Mouse (Mus musculus) megakaryocyte, embryonic 14.5 days (primary cell): ENCODE data around the gene Ldlr. TPM values are rescaled to one million over a fixed set of nuclear protein-coding genes. Genes with fewer than 3 reads are reported as not detected.
A peak's percentile ranks its signal among the peaks of the same experiment; 100 is the strongest.

Experiments
- H3K27me3 ChIP-seq: replicated peaks from 2 replicates; pipeline ENCODE3; 2012; ENCODE audit warnings: inconsistent platforms
- H3K36me3 ChIP-seq: replicated peaks from 2 replicates; pipeline ENCODE3; 2012; ENCODE audit warnings: low read length, inconsistent platforms, mixed read lengths
- H3K4me1 ChIP-seq: 2 replicates; pipeline ENCODE4 v1.6.1; 2012; ENCODE audit warnings: inconsistent platforms
- H3K4me3 ChIP-seq: replicated peaks from 2 replicates; pipeline ENCODE3; 2012; ENCODE audit warnings: moderate library complexity, mild to moderate bottlenecking, inconsistent platforms
- H3K9me3 ChIP-seq: 2 replicates; pipeline ENCODE4 v1.6.1; 2012; ENCODE audit warnings: inconsistent platforms
- FLI1 ChIP-seq: IDR thresholded peaks from 2 replicates; pipeline ENCODE4 v1.6.1; 2012; ENCODE audit warnings: low read length, inconsistent platforms, mixed read lengths
- GATA1 ChIP-seq: IDR thresholded peaks from 3 replicates; pipeline ENCODE4 v1.6.1; 2012; ENCODE audit warnings: mixed read lengths, low read length, inconsistent platforms, borderline replicate concordance
- polyA plus RNA-seq: library from polyadenylated mRNA; stranded (reverse); fragments of >175 nt; gene quantifications from 2 replicates; pipeline ENCODE4 v1.2.3, GENCODE M21; 2012; ENCODE audit warnings: low replicate concordance; ENCODE audit not compliant: insufficient read depth

Ldlr gene
- polyA plus RNA-seq, 1 experiment, result 26.9 TPM

- Histone ChIP-seq H3K36me3 (peaks cover 19% of the 10 kb centered on the region), H3K4me1 (peaks cover 38% of the 10 kb centered on the region), H3K27me3 (peaks cover 68% of the 10 kb centered on the region), H3K9me3 (peaks cover 13% of the 10 kb centered on the region), H3K4me3 (peak within 1 kb of the TSS; percentile 94)
- no peak for TF ChIP-seq GATA1
- TF ChIP-seq FLI1, result no peak
These were observed 75.2 kb downstream of the Ldlr start, which contains the start of gene Kank2 for GRCm38 (mm10) chr9:21798345-21799009. Gene Kank2, minus strand, starts transcription at chr9:21798744.

GRCm38 (mm10) chr9:21799010-21799350 is 75.7 kb downstream of the Ldlr start:
- TF ChIP-seq GATA1 (no peak), FLI1 (no peak)

More at GRCm38 (mm10) chr9:21799010-21799350, 75.7 kb downstream of the Ldlr start:
- H3K9me3 ChIP-seq, result peaks cover 13% of the 10 kb centered on the region
- H3K4me3 ChIP-seq, result peak overlapping the region; percentile 94
- H3K4me1 ChIP-seq, result peaks cover 36% of the 10 kb centered on the region
- H3K27me3 ChIP-seq, result peaks cover 70% of the 10 kb centered on the region
- peaks cover 17% of the 10 kb centered on the region for H3K36me3 ChIP-seq

Other genes with a start within 250 kb of the Ldlr start
- gene Tmed1, start 213.2 kb upstream of the Ldlr start, polyA plus RNA-seq, result 6.6 TPM in 1 of 2 replicates, not detected in the other
- 44.7 and 70.3 TPM in 2 replicates for gene AB124611, start 197.3 kb upstream of the Ldlr start, polyA plus RNA-seq
- gene Carm1, start 176.6 kb upstream of the Ldlr start, polyA plus RNA-seq, result 105 and 143 TPM in 2 replicates
- 4.0 and 8.8 TPM in 2 replicates for gene Timm29, start 130.8 kb upstream of the Ldlr start, polyA plus RNA-seq
- gene Yipf2, start 130.7 kb upstream of the Ldlr start, polyA plus RNA-seq, result 3.6 and 8.0 TPM in 2 replicates
- gene Smarca4, start 107.3 kb upstream of the Ldlr start, polyA plus RNA-seq, result 87.8 and 89.2 TPM in 2 replicates
- 19.2 and 58.4 TPM in 2 replicates for gene Spc24, start 36.8 kb downstream of the Ldlr start, polyA plus RNA-seq
- gene Kank2, start 75.3 kb downstream of the Ldlr start, polyA plus RNA-seq, result 0.51 TPM in 1 of 2 replicates, not detected in the other
- gene Angptl8, start 112.0 kb downstream of the Ldlr start, polyA plus RNA-seq, result not detected in 2 replicates
- gene Dock6, start 129.2 kb downstream of the Ldlr start, polyA plus RNA-seq, result 1.1 and 3.0 TPM in 2 replicates
- 1.7 and 4.9 TPM in 2 replicates for gene Rab3d, start 194.7 kb downstream of the Ldlr start, polyA plus RNA-seq
- 0.67 and 4.8 TPM in 2 replicates for gene Ccdc159, start 204.0 kb downstream of the Ldlr start, polyA plus RNA-seq
- gene Tmem205, start 204.1 kb downstream of the Ldlr start, polyA plus RNA-seq, result 33.0 and 55.9 TPM in 2 replicates
- gene Plppr2, start 213.6 kb downstream of the Ldlr start, polyA plus RNA-seq, result 3.1 and 6.4 TPM in 2 replicates
- gene Swsap1, start 232.3 kb downstream of the Ldlr start, polyA plus RNA-seq, result 3.9 and 5.9 TPM in 2 replicates
- 171 and 223 TPM in 2 replicates for gene Epor, start 240.0 kb downstream of the Ldlr start, polyA plus RNA-seq